Comparison of ENCODE assay signal across 8 mouse cellular contexts in genomic region chr10:42057231-42057601, GRCm38 (mm10). TPM values are rescaled to one million over a fixed set of nuclear protein-coding genes. Genes with fewer than 3 reads are reported as not detected.
DNase-seq lines count a peak whose midpoint lies in the region; ATAC-seq lines count a peak whose summit lies in the region.

No protein-coding gene starts in this region.

- DNase-seq in retina, postnatal 1 day = peak; percentile 45
- no peak for DNase-seq in retina, embryonic 14.5 days (ENCODE audit: low spot score)
- DNase-seq in lung, postnatal 25 days (ENCODE audit: low spot score) = peak; percentile 27
- peak; percentile 62 to 69 for DNase-seq in thymus, postnatal 36 days
- no peak for DNase-seq in cerebellum, postnatal 14 days
- DNase-seq in right cerebral cortex, adult 18-20 months = no peak

- H3K36me3 ChIP-seq in heart, embryonic 15.5 days = no peaks in the 10 kb centered on the region
- H3K36me3 ChIP-seq in forebrain, embryonic 12.5 days (replicated peaks) = no peaks in the 10 kb centered on the region

- 23% methylated on average over 11 of the region's 11 CpGs for WGBS in heart, embryonic 15.5 days
- WGBS in forebrain, embryonic 12.5 days = 69% methylated on average over 11 of the region's 11 CpGs

- H3K9ac ChIP-seq in heart, embryonic 15.5 days = no peak overlapping the region
- H3K9ac ChIP-seq in forebrain, embryonic 12.5 days = no peak overlapping the region

- peak overlapping the region; percentile 39 for H3K4me2 ChIP-seq in heart, embryonic 15.5 days
- no peak overlapping the region for H3K4me2 ChIP-seq in forebrain, embryonic 12.5 days

- peak; percentile 62 for ATAC-seq in heart, embryonic 15.5 days (replicated peaks; ENCODE audit: insufficient number of reproducible peaks, insufficient read depth, low FRiP score, low read depth)
- ATAC-seq in forebrain, embryonic 12.5 days (ENCODE audit: low FRiP score) = no peak

- peaks cover 11% of the 10 kb centered on the region for H3K4me1 ChIP-seq in heart, embryonic 15.5 days (replicated peaks)
- H3K4me1 ChIP-seq in forebrain, embryonic 12.5 days = no peaks in the 10 kb centered on the region; the same call in 1 of the 2 replicates

- no peaks in the 10 kb centered on the region for H3K9me3 ChIP-seq in heart, embryonic 15.5 days (replicated peaks)
- H3K9me3 ChIP-seq in forebrain, embryonic 12.5 days = 0 out of 2 replicates have a peak, but pooled peaks cover 2% of the 10 kb centered on the region

- H3K27me3 ChIP-seq in heart, embryonic 15.5 days = no peaks in the 10 kb centered on the region
- H3K27me3 ChIP-seq in forebrain, embryonic 12.5 days = no peaks in the 10 kb centered on the region

- H3K27ac ChIP-seq in heart, embryonic 15.5 days = peak overlapping the region; percentile 31; the same call in 1 of the 2 replicates
- no peak overlapping the region for H3K27ac ChIP-seq in forebrain, embryonic 12.5 days

- H3K4me3 ChIP-seq in heart, embryonic 15.5 days = 0 out of 2 replicates have a peak overlapping the region, but pooled peaks have one; percentile 9
- no peak overlapping the region for H3K4me3 ChIP-seq in forebrain, embryonic 12.5 days (replicated peaks)

RNA-seq across cellular contexts. Expression of gene Armc2, which starts 39.0 kb away (rescaled TPM):
- polyA plus RNA-seq in heart, embryonic 15.5 days (2015; fragmentation: Nextera tagmentation; extraction: Ambion mirVana) = 2.3 and 2.4 TPM in 2 replicates
- polyA plus RNA-seq in forebrain, embryonic 12.5 days (2016; fragmentation: Nextera tagmentation; extraction: Ambion mirVana) = 3.6 and 4.6 TPM in 2 replicates

Comparison
In these comparisons a context has a peak if more than half of its experiments do, and no peak if none do; other contexts are left out.
1. DNase-seq: peak in retina, postnatal 1 day (single experiment), lung, postnatal 25 days (single experiment) and thymus, postnatal 36 days (2 of 2); none in retina, embryonic 14.5 days (single experiment), cerebellum, postnatal 14 days (0 of 2) and right cerebral cortex, adult 18-20 months (single experiment).